ENCODE assay signal across 22 mouse cellular contexts in the genomic region with DNA sequence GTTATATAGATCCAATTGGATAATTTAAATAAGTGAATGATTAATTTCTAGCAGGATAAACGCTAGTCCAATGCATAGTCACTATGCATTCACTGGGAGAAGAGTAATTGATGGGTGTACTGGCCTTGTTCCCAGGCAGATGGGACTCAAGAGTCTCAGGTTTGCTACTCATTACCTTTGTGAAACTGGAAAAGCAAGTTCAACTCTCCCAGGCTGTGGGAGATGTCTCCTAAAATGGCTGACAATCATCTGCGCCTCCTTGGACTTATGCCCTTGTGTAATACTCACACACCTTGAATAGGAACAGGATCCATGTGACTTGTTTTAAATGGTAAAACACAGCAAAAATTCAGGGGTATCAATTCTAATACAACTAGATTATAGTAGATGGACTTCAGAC. TPM values are rescaled to one million over a fixed set of nuclear protein-coding genes. Genes with fewer than 3 reads are reported as not detected.
A peak's percentile ranks its signal among the peaks of the same experiment; 100 is the strongest.
DNase-seq lines count a peak whose midpoint lies in the region; ATAC-seq and TF ChIP-seq lines count a peak whose summit lies in the region.
"Had no signal": no experiment of that assay in that cellular context is flagged by ENCODE, and none has a peak within 500 bp of the region (broad histone marks: within the 10 kb centered on the region; RNA-seq: fewer than 3 reads in every experiment).

No protein-coding gene starts in this region.

- no peak overlapping the region for H3K4me2 ChIP-seq in embryonic facial prominence, embryonic 14.5 days (ENCODE audit: low read depth, low read length)
- no peak overlapping the region for H3K4me2 ChIP-seq in intestine, postnatal 0 days (replicated peaks; ENCODE audit: low read depth)
- H3K4me2 ChIP-seq: embryonic facial prominence, embryonic 13.5 days; forebrain, embryonic 12.5 days; forebrain, embryonic 15.5 days; heart, embryonic 13.5 days; hindbrain, embryonic 12.5 days; hindbrain, embryonic 15.5 days had no signal

- peak; percentile 45 for DNase-seq in heart, adult 11 months
- no peak for DNase-seq in heart, postnatal 10 days
- DNase-seq in embryonic facial prominence, embryonic 14.5 days (ENCODE audit: low spot score), result peak; percentile 58
- DNase-seq in induced T-regulatory cell, adult 2 months (ENCODE audit: low read depth), result peak; percentile 8
- no peak for DNase-seq in left cerebral cortex, postnatal 14 days (ENCODE audit: low spot score in 2 of 2)
- DNase-seq in testis, postnatal 14 days (ENCODE audit: low spot score), result no peak
- DNase-seq: adrenal gland, adult 8-10 months; adrenal gland, postnatal 36 days; cerebellum, adult 18-20 months; cerebellum, adult 9-10 months; cerebellum, postnatal 14 days; gastrocnemius, postnatal 25 days; heart, adult 2 months; kidney, adult 11 months had no signal

- peaks cover 8% of the 10 kb centered on the region for H3K36me3 ChIP-seq in embryonic facial prominence, embryonic 14.5 days (ENCODE audit: control insufficient read depth, insufficient read depth, low read length)
- H3K36me3 ChIP-seq in intestine, postnatal 0 days (ENCODE audit: control insufficient read depth, insufficient read depth), result 0 out of 2 replicates have a peak, but pooled peaks cover 3% of the 10 kb centered on the region

- 88% methylated on average over 2 of the region's 2 CpGs for WGBS in embryonic facial prominence, embryonic 14.5 days
- 64% methylated on average over 2 of the region's 2 CpGs for whole genome bisulfite sequencing in intestine, postnatal 0 days

- no peak for TF ChIP-seq CTCF in intestine, postnatal 0 days (IDR thresholded peaks at IDR 0.05; ENCODE audit: low read depth)

- no peaks in the 10 kb centered on the region for H3K4me1 ChIP-seq in embryonic facial prominence, embryonic 14.5 days (ENCODE audit: control insufficient read depth, insufficient read depth, low read length)
- no peaks in the 10 kb centered on the region for H3K4me1 ChIP-seq in intestine, postnatal 0 days (replicated peaks; ENCODE audit: control insufficient read depth, insufficient read depth, low read length)
- H3K4me1 ChIP-seq: embryonic facial prominence, embryonic 13.5 days; forebrain, embryonic 12.5 days; forebrain, embryonic 15.5 days; heart, embryonic 10.5 days; heart, embryonic 13.5 days; hindbrain, embryonic 12.5 days; hindbrain, embryonic 15.5 days had no signal

- no peak overlapping the region for H3K9ac ChIP-seq in embryonic facial prominence, embryonic 14.5 days (ENCODE audit: low read depth, low read length)
- H3K9ac ChIP-seq in intestine, postnatal 0 days (ENCODE audit: low read depth, low read length), result no peak overlapping the region
- H3K9ac ChIP-seq: embryonic facial prominence, embryonic 13.5 days; forebrain, embryonic 12.5 days; forebrain, embryonic 15.5 days; heart, embryonic 13.5 days; hindbrain, embryonic 12.5 days; hindbrain, embryonic 15.5 days had no signal

- no peaks in the 10 kb centered on the region for H3K27me3 ChIP-seq in embryonic facial prominence, embryonic 14.5 days (replicated peaks; ENCODE audit: control insufficient read depth, insufficient read depth, low read length)
- H3K27me3 ChIP-seq in intestine, postnatal 0 days (replicated peaks; ENCODE audit: control insufficient read depth, insufficient read depth, low read length), result no peaks in the 10 kb centered on the region
- H3K27me3 ChIP-seq: embryonic facial prominence, embryonic 13.5 days; forebrain, embryonic 12.5 days; forebrain, embryonic 15.5 days; heart, embryonic 13.5 days; hindbrain, embryonic 12.5 days; hindbrain, embryonic 15.5 days had no signal

- ATAC-seq in embryonic facial prominence, embryonic 14.5 days (ENCODE audit: low read depth), result no peak
- peak; percentile 67 for ATAC-seq in intestine, postnatal 0 days
- ATAC-seq: forebrain, embryonic 15.5 days had no signal

- intact Hi-C loops in heart, postnatal 10 days (cut with DNase I), result no loop called here
- intact Hi-C loops in left cerebral cortex, postnatal 14 days (cut with DNase I), result no loop called here

- no peaks in the 10 kb centered on the region for H3K9me3 ChIP-seq in embryonic facial prominence, embryonic 14.5 days (ENCODE audit: control insufficient read depth, low read length)
- no peaks in the 10 kb centered on the region for H3K9me3 ChIP-seq in intestine, postnatal 0 days (ENCODE audit: control insufficient read depth)
- H3K9me3 ChIP-seq: embryonic facial prominence, embryonic 13.5 days; forebrain, embryonic 12.5 days; forebrain, embryonic 15.5 days; heart, embryonic 10.5 days; hindbrain, embryonic 12.5 days; hindbrain, embryonic 15.5 days had no signal

- H3K4me3 ChIP-seq in embryonic facial prominence, embryonic 14.5 days (ENCODE audit: low read depth, low read length), result no peak overlapping the region
- H3K4me3 ChIP-seq in intestine, postnatal 0 days (ENCODE audit: low read depth, low read length), result no peak overlapping the region
- H3K4me3 ChIP-seq: embryonic facial prominence, embryonic 13.5 days; forebrain, embryonic 12.5 days; forebrain, embryonic 15.5 days; heart, adult 2 months; heart, embryonic 10.5 days; heart, embryonic 13.5 days; hindbrain, embryonic 12.5 days; hindbrain, embryonic 15.5 days had no signal

- H3K27ac ChIP-seq in embryonic facial prominence, embryonic 14.5 days (replicated peaks; ENCODE audit: low read depth, low read length), result no peak overlapping the region
- no peak overlapping the region for H3K27ac ChIP-seq in intestine, postnatal 0 days (ENCODE audit: low read depth, low read length)
- H3K27ac ChIP-seq: embryonic facial prominence, embryonic 13.5 days; forebrain, embryonic 12.5 days; forebrain, embryonic 15.5 days; heart, adult 2 months; heart, embryonic 10.5 days; heart, embryonic 13.5 days; hindbrain, embryonic 12.5 days; hindbrain, embryonic 15.5 days had no signal

RNA-seq across cellular contexts. Expression of a gene that starts 26.3 kb away (rescaled TPM):
- 1,000 to 10,000 TPM; 1,033 to 1,045 TPM for total RNA-seq in heart, postnatal 10 days (2021)
- 913 and 918 TPM in 2 replicates for polyA plus RNA-seq in embryonic facial prominence, embryonic 14.5 days (2014; fragmentation: Nextera tagmentation; extraction: Ambion mirVana)
- polyA plus RNA-seq in intestine, postnatal 0 days (2015; fragmentation: Nextera tagmentation; extraction: Ambion mirVana), result 326 and 352 TPM in 2 replicates
- 100 to 1,000 TPM; 725 to 796 TPM for total RNA-seq in left cerebral cortex, postnatal 14 days (2021)

Comparison
In these comparisons a context has a peak if more than half of its experiments do, and no peak if none do; other contexts are left out.
1. DNase-seq: peak in heart, adult 11 months (single experiment), embryonic facial prominence, embryonic 14.5 days (single experiment) and induced T-regulatory cell, adult 2 months (single experiment); none in heart, postnatal 10 days (0 of 2), left cerebral cortex, postnatal 14 days (0 of 2) and testis, postnatal 14 days (single experiment).